Mouse (Mus musculus) heart, postnatal 36 days (tissue): ENCODE results near the gene Hnf4a. TPM values are rescaled to one million over a fixed set of nuclear protein-coding genes. Genes with fewer than 3 reads are reported as not detected.
A peak's percentile ranks its signal among the peaks of the same experiment; 100 is the strongest.

Experiments
- DNase-seq, 2 experiments: peaks; one replicate each; pipeline ENCODE4 v3.0.0; 2021 to 2022
- intact Hi-C: fragments of 180-260 bp; cut with DNase I; formaldehyde crosslinking; loops from one replicate; pipeline ENCODE4 v1.15.1; 2025
- total RNA-seq, 2 experiments: library from RNA; stranded (reverse); gene quantifications; 2 replicates each; pipeline ENCODE4 v1.2.3; 2021

The Hnf4a gene
- total RNA-seq, 2 experiments from 2014 or later: not detected

DNA sequence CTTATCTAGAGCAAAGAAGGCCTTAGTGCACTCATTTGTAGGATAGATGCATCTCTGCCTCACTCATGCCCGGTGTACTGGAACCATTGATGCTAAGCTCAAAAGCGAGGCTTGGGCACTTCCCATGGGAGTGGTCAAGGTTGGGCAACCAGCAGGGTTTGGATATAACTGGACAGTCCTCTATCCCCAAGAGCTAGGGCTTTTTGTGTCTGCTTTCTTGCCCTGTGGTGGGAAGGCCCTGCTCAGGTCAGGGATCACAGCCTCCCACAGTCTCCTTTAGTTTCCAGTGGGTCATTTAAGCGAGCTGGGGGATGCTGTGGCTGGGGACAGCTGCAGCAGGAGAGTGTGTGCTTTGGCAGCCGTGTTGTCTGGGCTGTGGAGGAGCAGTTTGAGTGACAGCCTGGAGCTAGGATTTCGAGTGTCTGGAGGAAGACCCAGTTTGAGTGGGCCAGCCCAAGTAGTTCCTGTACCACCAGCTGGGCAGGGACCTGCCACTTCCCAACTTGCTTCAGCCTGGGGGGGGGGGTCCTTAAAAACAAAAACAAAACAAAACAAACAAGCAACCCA is 16.8 kb upstream of the Hnf4a start:
- DNase-seq: no peak
- intact Hi-C loops: no loop called here

- intact Hi-C loops: no loop called here
- no peak for DNase-seq
These were observed 16.0 kb upstream of the Hnf4a start for GRCm38 (mm10) chr2:163490656-163491055.

DNA sequence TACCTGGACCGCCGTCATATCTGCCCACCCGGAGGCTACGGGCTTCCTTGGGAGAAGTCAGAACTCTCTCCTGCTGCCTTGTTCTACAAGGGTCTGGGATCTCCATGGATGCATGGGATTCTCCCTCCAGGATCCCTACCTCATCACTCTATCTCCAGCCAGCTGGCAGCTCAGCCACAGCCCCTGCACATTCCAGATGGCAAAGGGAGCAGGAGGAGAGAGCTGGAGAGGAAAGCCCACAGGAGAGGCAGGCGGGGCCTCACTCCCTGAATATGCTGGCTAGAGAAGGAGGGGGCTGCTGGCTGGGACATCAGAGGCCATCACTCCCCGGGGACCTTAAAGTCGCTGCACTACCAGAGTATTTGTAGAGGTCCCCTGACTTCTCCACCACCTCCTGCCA is 15.3 kb upstream of the Hnf4a start:
- intact Hi-C loops: no loop called here
- no peak for DNase-seq

DNA sequence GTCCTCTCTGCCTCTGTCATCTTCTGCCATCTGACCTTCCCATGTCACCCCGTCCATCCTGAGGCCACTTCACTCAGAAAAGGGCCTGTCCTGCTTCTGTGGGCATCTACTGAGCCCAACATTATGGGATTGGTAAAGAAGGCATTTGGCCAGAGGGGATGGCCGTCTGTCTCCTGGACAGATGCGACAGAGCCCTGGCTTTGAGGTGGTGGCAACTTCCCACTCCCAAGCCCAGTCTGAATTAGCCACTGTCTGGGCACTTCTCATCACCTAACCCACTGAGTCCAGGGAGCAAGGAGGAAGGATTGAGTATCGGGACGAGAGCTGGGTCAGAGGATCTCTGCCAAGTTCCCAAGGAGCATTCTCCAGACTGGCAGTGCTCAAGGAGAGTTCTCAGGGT is 14.6 kb upstream of the Hnf4a start, which contains the start of gene R3hdml:
Gene R3hdml (plus strand): TSS at position 301 of the 400 bp plus-strand sequence.
- DNase-seq: no peak
- intact Hi-C loops: no loop called here

DNA sequence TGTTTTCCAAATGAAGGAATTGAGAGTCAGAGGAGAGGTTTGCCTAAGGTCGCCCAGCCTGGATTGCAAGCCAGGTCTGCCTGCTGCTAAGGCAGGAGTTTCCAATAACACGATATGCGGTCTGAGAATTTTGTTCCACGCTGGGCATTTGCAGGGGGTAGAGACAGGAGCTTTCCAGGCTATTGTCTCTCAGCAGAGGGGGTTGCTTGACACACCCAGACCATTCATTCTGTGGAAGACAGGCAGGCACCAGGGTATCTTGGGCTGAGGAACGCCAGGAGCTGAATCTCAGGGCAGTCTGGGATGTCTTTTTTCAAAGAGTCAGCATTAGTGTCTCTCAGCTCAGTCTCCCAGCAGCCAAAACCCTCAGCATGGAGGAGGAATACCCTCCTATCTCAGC is 13.6 kb upstream of the Hnf4a start:
- intact Hi-C loops: no loop called here

DNA sequence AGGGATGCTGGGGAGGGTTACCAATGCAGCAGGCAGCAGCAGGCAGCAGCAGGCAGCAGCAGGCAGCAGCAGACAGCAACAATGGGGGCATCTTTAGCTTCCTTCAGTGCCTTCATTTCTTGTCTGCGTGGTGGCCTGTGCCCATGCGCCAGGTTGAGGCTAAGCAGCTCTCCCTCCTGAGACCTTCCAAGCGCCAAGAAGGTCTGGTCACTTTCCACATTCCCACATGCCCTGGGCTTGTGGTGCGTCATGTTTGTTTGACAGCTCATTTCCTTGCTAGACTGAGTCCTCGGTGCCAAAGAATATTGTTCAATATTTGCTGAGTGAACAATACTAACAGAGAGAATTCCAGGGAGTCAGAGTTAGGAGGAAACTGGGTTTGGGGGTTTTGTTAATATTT is 12.6 kb upstream of the Hnf4a start:
- DNase-seq: no peak

More for the DNA sequence above, 13.6 kb upstream of the Hnf4a start:
- no peak for DNase-seq

DNA sequence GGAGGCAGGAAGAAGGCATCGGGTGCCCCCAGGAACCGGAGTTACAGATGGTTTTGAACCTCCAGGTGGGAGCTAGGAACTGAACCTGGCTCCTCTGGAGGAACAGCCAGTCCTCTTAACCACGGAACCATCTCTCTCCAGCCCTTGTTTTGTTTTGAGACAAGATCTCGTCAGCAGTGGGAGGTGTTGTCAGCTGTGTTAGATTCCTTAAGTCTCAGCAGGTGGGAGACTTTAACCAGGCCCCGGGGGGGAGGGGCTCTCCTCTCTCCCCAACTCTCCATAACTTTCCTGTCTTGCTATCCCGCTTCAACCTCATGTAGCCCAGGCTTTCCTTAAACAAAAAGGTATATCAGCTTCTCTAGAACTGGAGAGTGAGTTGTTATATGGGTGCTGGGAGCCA is 12.2 kb upstream of the Hnf4a start:
- intact Hi-C loops: no loop called here
- DNase-seq: no peak

More for the DNA sequence above, 12.6 kb upstream of the Hnf4a start:
- intact Hi-C loops: no loop called here

DNA sequence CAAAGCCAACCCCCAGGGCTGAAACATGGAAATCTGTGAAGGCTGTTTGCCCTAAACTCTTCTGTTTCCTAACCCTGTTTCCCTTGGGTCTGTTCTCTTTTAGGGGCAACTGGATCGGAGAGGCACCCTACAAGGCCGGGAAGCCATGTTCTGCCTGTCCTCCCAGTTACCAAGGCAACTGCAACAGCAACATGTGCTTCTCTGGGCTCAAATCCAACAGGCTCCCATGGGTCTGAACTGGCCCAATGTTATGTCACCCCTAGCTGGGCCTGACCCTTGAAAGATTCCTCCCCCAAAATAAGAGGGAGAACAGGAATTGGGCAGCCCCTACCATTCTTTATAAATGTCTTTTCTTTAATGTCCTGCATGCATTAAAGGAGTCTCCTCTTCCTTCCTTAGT is 4.4 kb upstream of the Hnf4a start:
- peak in 1 of 2 experiments; percentile 18 for DNase-seq
- intact Hi-C loops: no loop called here

GRCm38 (mm10) chr2:163503191-163503590 is 3.4 kb upstream of the Hnf4a start:
- DNase-seq: no peak
- intact Hi-C loops: no loop called here

DNA sequence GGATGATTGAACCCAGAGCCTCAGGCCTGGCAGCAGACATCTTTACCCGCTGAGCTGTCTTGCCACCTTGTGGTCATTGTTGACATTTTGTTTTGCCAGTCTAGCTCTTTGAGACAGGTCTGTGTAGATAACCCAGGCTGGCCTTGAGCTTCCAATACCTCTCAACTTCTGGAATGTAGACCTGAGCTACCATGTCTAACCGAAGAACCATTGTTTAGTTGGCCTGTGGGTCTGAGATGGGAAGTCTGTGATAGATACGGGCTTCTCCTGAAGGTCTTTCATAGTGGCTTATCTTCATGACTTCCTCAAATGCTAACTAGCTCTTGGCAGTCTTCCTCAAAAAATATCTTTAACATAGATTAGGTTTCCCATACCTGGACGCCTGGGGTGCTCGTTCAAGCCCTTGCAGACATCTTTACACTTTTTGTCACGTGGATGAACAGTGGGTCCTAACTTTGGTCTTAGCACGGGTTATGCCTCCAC is 19.2 kb downstream of the Hnf4a start:
- intact Hi-C loops: no loop called here
- DNase-seq: no peak

DNA sequence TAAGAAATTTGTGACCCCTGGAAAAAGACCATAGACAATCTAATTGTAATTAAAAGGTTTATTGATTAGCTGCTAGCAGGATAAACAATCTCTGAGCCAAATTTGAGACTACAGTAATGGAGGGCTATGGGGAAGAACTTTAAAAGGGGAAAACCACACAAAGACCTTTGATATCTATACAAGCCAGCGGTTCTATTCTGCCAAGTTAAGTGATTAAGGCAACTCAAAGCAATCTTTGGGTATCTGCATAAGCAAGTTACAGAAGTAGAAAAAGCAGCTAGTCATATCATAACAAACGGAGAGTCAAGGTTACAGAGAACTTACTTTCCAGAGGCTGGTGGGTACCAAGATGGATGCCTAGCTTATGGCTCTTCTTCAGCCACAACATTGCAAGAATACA is 20.9 kb downstream of the Hnf4a start:
- intact Hi-C loops: no loop called here
- DNase-seq: no peak

GRCm38 (mm10) chr2:163530418-163530817 is 23.8 kb downstream of the Hnf4a start:
- intact Hi-C loops: loop anchor here (10.0 kb wide), 2 partner anchors 254 to 294 kb away; partner anchors contain the start of gene Ccn5

DNA sequence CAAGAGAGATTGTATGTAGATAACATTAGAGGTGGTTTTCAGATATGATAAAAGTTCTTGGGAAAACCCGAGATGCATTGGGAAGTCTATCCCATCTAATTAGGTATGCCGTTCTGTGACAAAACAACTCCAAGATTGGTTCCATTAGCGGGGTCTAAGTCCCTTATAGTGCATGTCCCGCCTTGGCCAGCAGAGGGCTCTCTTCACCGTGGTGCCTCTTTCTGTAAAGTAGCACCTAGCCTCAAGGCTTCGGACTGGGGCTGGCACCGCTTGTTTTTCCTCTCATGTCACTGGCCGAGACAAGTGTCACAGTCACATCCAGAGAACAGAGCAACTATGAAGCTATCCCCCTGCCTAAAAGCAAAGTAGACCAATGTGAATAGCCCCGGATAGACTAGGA is 25.3 kb downstream of the Hnf4a start:
- intact Hi-C loops: loop anchor here (1.0 to 10.0 kb wide), 3 partner anchors 187 to 293 kb away; partner anchors contain the start of gene Ccn5
- DNase-seq: peak; percentile 82 to 88

More at GRCm38 (mm10) chr2:163530418-163530817, 23.8 kb downstream of the Hnf4a start:
- no peak for DNase-seq

GRCm38 (mm10) chr2:163533226-163533625 is 26.6 kb downstream of the Hnf4a start:
- no peak for DNase-seq
- intact Hi-C loops: loop anchor here (10.0 kb wide), 2 partner anchors 252 to 292 kb away; partner anchors contain the start of gene Ccn5

- intact Hi-C loops: loop anchor here (1.0 to 10.0 kb wide), 3 partner anchors 65 to 290 kb away; partner anchors contain the start of gene Ccn5
- DNase-seq: peak; percentile 88 to 96
These were observed 28.4 kb downstream of the Hnf4a start for GRCm38 (mm10) chr2:163534958-163535524.

- DNase-seq: no peak
- intact Hi-C loops: loop anchor here (10.0 kb wide), 2 partner anchors 247 to 287 kb away; partner anchors contain the start of gene Ccn5
These were observed 30.8 kb downstream of the Hnf4a start for GRCm38 (mm10) chr2:163537443-163537842.

- intact Hi-C loops: loop anchor here (10.0 kb wide), 2 partner anchors 246 to 286 kb away; partner anchors contain the start of gene Ccn5
- DNase-seq: no peak
These were observed 31.8 kb downstream of the Hnf4a start for GRCm38 (mm10) chr2:163538410-163538809.

GRCm38 (mm10) chr2:163539321-163540040 is 32.9 kb downstream of the Hnf4a start:
- no peak for DNase-seq
- intact Hi-C loops: loop anchor here (10.0 kb wide), 2 partner anchors 245 to 285 kb away; partner anchors contain the start of gene Ccn5

DNA sequence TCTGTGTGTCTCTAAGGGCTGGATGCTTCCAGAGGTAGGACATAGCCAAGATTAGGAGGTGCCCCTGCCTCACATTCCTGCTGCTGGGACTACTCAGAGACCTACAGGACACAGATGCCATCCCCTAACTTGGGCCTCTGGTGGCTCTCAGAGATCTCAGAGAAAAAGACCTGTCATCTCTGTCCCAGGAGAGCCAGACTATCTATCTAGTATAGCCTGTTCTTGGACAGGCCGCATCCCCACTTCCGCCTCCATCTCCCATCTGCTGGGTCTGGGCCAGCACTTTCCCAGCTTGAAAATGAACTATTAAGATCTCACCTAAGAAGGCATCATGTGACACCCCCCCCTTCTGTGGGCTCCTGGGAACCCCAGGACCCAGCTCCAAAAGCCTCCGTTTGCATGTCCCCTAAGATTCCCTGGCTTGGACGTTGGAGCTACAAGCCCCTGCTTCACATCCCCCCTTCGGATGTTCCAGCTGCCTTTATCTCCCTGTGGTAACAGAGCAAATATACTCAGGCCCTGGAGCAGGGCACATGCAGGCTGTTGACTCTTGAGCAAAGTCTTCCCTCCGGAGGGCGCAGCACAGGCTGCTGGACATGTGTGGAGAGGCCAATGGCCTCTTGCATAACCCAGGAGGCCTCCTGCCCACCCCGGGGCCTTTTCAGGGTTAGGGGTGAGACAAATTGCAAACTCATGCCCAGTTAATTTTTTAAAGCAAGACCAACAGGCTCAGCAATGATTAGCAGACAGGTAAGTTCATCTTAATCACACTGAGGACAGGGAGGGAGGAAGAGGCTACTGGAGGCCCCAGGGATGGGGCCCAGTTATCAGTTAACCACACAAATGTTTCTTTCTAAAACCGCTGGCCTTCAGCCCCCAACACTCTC is 33.9 kb downstream of the Hnf4a start:
- DNase-seq: peak in 1 of 2 experiments; percentile 17
- intact Hi-C loops: no loop called here

- intact Hi-C loops: no loop called here
- no peak for DNase-seq
These were observed 35.1 kb downstream of the Hnf4a start for GRCm38 (mm10) chr2:163541568-163542182.
